Mouse (Mus musculus): ENCODE results near the gene Defa25. TPM values are rescaled to one million over a fixed set of nuclear protein-coding genes. Genes with fewer than 3 reads are reported as not detected.
"Not testable (repeated sequence)": the region's sequence is repeated elsewhere in the genome, so short reads cannot be mapped to it uniquely, and the experiment has no call there.

The Defa25 gene
- total RNA-seq (2021) = not detected

- DNase-seq (ENCODE audit: extremely low spot score in 1 of 2, low spot score in 2 of 2); intact Hi-C loops (cut with DNase I): not testable (repeated sequence)
These were observed at the start of gene Defa25 for GRCm38 (mm10) chr8:21084142-21084541. Gene Defa25 (plus strand): TSS chr8:21084442.

GRCm38 (mm10) chr8:21054747-21055146 lies 29.5 kb upstream of the Defa25 start, which contains the start of gene Defa23:
Gene Defa23 (plus strand): TSS chr8:21055047.
- intact Hi-C loops (cut with DNase I); DNase-seq (ENCODE audit: extremely low spot score in 1 of 2, low spot score in 2 of 2): not testable (repeated sequence)

- intact Hi-C loops (cut with DNase I) = not testable (repeated sequence)
These were observed 19.5 kb upstream of the Defa25 start, which contains the start of gene Defa35 for GRCm38 (mm10) chr8:21064738-21065137. Gene Defa35 (plus strand): TSS chr8:21065038.

GRCm38 (mm10) chr8:21093106-21093505 lies 8.9 kb downstream of the Defa25 start:
- DNase-seq (ENCODE audit: extremely low spot score in 1 of 2, low spot score in 2 of 2) = no peak
- intact Hi-C loops (cut with DNase I) = no loop called here

More at GRCm38 (mm10) chr8:21064738-21065137, 19.5 kb upstream of the Defa25 start, which contains the start of gene Defa35:
- not testable (repeated sequence) for DNase-seq (ENCODE audit: extremely low spot score in 1 of 2, low spot score in 2 of 2)

GRCm38 (mm10) chr8:21095950-21096349 lies 11.7 kb downstream of the Defa25 start, which contains the start of gene Gm14851:
Gene Gm14851 (minus strand): TSS chr8:21096050.
- DNase-seq (ENCODE audit: extremely low spot score in 1 of 2, low spot score in 2 of 2); intact Hi-C loops (cut with DNase I): not testable (repeated sequence)

- DNase-seq (ENCODE audit: extremely low spot score in 1 of 2, low spot score in 2 of 2); intact Hi-C loops (cut with DNase I): not testable (repeated sequence)
These were observed 50.1 kb downstream of the Defa25 start, which contains the start of gene Defa30 for GRCm38 (mm10) chr8:21134342-21134741. Gene Defa30 (plus strand): TSS chr8:21134642.

Other genes starting within 250 kb of the Defa25 start
- gene Defb33, start 191.8 kb upstream of the Defa25 start, total RNA-seq (2021) = not detected
- gene Gm15056, start 181.8 kb upstream of the Defa25 start, total RNA-seq (2021) = not detected
- gene Gm6040, start 162.4 kb upstream of the Defa25 start, total RNA-seq (2021) = not detected
- not detected for gene AY761185, start 139.7 kb upstream of the Defa25 start, total RNA-seq (2021)
- gene Defa21, start 58.9 kb upstream of the Defa25 start, total RNA-seq (2021) = not detected
- gene Defa23, start 29.4 kb upstream of the Defa25 start, total RNA-seq (2021) = not detected
- not detected for gene Defa35, start 19.4 kb upstream of the Defa25 start, total RNA-seq (2021)
- not detected for gene Gm14851, start 11.6 kb downstream of the Defa25 start, total RNA-seq (2021)
- not detected for gene Defa30, start 50.2 kb downstream of the Defa25 start, total RNA-seq (2021)
- not detected for gene Defa22, start 77.8 kb downstream of the Defa25 start, total RNA-seq (2021)
- gene Defa31, start 107.2 kb downstream of the Defa25 start, total RNA-seq (2021) = not detected
- gene Gm15293, start 117.1 kb downstream of the Defa25 start, total RNA-seq (2021) = not detected
- gene Gm15292, start 165.3 kb downstream of the Defa25 start, total RNA-seq (2021) = not detected
- not detected for gene Defa27, start 231.1 kb downstream of the Defa25 start, total RNA-seq (2021)
- gene Defa29, start 242.6 kb downstream of the Defa25 start, total RNA-seq (2021) = not detected

All from left cerebral cortex, postnatal 10 days (tissue).